Mouse (Mus musculus): Measurements from ENCODE around the gene Dnah1.

- no peak for TF ChIP-seq MAX (IDR thresholded peaks at IDR 0.05; ENCODE audit: low read depth)
- no peak for TF ChIP-seq POLR2AphosphoS2 (IDR thresholded peaks at IDR 0.05; ENCODE audit: insufficient read length, low read depth)
- no peak for TF ChIP-seq POLR2A (IDR thresholded peaks at IDR 0.05; ENCODE audit: insufficient read length, low read depth)
- TF ChIP-seq TCF12 (IDR thresholded peaks at IDR 0.05; ENCODE audit: insufficient read depth, poor library complexity, severe bottlenecking) = no peak
- TF ChIP-seq E2F4 (IDR thresholded peaks at IDR 0.05; ENCODE audit: insufficient read depth) = no peak
- no peak for TF ChIP-seq USF1 (IDR thresholded peaks at IDR 0.05; ENCODE audit: low read depth)
- TF ChIP-seq TCF3 (IDR thresholded peaks at IDR 0.05; ENCODE audit: insufficient read length, low read depth) = no peak
- no peak for TF ChIP-seq MYOG (IDR thresholded peaks at IDR 0.05; ENCODE audit: control insufficient read depth in 1 of 3, insufficient read depth in 1 of 3, insufficient read length in 2 of 3, low read depth in 2 of 3)
- no peak for TF ChIP-seq MYOD1 (IDR thresholded peaks at IDR 0.05; ENCODE audit: control insufficient read depth in 1 of 3, insufficient read length in 2 of 3, low read depth in 2 of 3)
- no peak for TF ChIP-seq REST (IDR thresholded peaks at IDR 0.05; ENCODE audit: insufficient read depth, insufficient read length)
- TF ChIP-seq SRF (IDR thresholded peaks at IDR 0.05; ENCODE audit: control insufficient read depth, insufficient read length, low read depth) = no peak
These were observed 40.9 kb upstream of the Dnah1 start for GRCm38 (mm10) chr14:31364589-31364988.
